Mouse (Mus musculus) cerebellum, adult 9-10 months (tissue): ENCODE measurements at regions not wholly inside any gene's neighbourhood (a gene's known extent, or its start where the extent isn't known, plus 50 kb on each side); places are given as distances from the start of the nearest gene placed in this dataset.

Source experiments
- DNase-seq: peaks from one replicate; pipeline ENCODE4 v3.0.0; 2022

GRCm38 (mm10) chr6:20493742-20494303 is 721.5 kb upstream of the Kcnd2 start:
- no peak for DNase-seq

GRCm38 (mm10) chr6:20502338-20503079 is 712.8 kb upstream of the Kcnd2 start:
- DNase-seq: peak; percentile 92
